Mouse (Mus musculus): Measurements from ENCODE around the gene Txn1.

GRCm38 (mm10) chr4:57908860-57909259 is 47.4 kb downstream of the Txn1 start:
- TF ChIP-seq CTCF (IDR thresholded peaks at IDR 0.05; ENCODE audit: insufficient read depth, low read depth, low read length) = no peak
- TF ChIP-seq POLR2A (IDR thresholded peaks at IDR 0.05; ENCODE audit: insufficient read depth, low read depth, low read length) = no peak
